Comparison of ENCODE assay signal across 23 mouse cellular contexts in the genomic region with DNA sequence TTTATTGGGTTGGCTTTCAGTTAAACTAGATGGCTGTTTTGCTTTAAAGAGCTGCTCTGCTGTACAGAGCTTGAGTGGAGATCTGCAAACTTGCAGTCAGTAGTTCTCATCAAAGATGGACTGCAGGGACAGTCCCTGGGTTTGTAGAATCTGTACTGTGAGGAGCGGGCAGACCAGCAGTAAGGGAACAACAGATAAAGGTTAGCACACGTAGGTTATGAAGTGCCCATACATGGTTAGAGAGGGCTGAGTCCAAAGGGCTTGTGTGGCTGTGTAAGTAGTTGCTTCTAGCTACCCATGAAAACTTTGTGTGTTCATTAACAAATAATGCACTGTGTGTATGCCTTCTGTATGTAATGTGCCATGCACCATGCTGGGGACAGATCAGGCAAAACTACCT. TPM values are rescaled to one million over a fixed set of nuclear protein-coding genes. Genes with fewer than 3 reads are reported as not detected.
DNase-seq lines count a peak whose midpoint lies in the region; ATAC-seq and TF ChIP-seq lines count a peak whose summit lies in the region.
"Had no signal": no experiment of that assay in that cellular context is flagged by ENCODE, and none has a peak within 500 bp of the region (broad histone marks: within the 10 kb centered on the region; RNA-seq: fewer than 3 reads in every experiment).

No protein-coding gene starts in this region.

- DNase-seq in lung, embryonic 14.5 days = no peak
- DNase-seq in lung, postnatal 25 days (ENCODE audit: low spot score) = no peak
- DNase-seq in cerebellum, adult 18-20 months = no peak
- no peak for DNase-seq in spleen, postnatal 10 days (ENCODE audit: low spot score in 2 of 2)
- DNase-seq: adrenal gland, adult 2 months; cerebellum, adult 9-10 months; cerebellum, postnatal 36 days; gastrocnemius, postnatal 25 days; heart, postnatal 4 days; kidney, adult 2 months; kidney, postnatal 36 days; thymus, adult 18-20 months; thymus, postnatal 25 days had no signal

- H3K4me3 ChIP-seq in intestine, embryonic 16.5 days (ENCODE audit: low read length) = no peak overlapping the region
- H3K4me3 ChIP-seq in intestine, embryonic 15.5 days (replicated peaks) = no peak overlapping the region
- no peak overlapping the region for H3K4me3 ChIP-seq in lung, embryonic 14.5 days (ENCODE audit: low read depth, low read length)
- H3K4me3 ChIP-seq: hindbrain, embryonic 13.5 days; limb, embryonic 15.5 days; midbrain, embryonic 13.5 days; neural tube, embryonic 13.5 days had no signal

- peaks cover 15% of the 10 kb centered on the region for H3K4me1 ChIP-seq in intestine, embryonic 16.5 days (ENCODE audit: control insufficient read depth, insufficient read depth, low read length)
- H3K4me1 ChIP-seq in intestine, embryonic 15.5 days (replicated peaks) = peaks cover 13% of the 10 kb centered on the region
- peaks cover 24% of the 10 kb centered on the region for H3K4me1 ChIP-seq in lung, embryonic 14.5 days (ENCODE audit: insufficient read depth)

- no peak overlapping the region for H3K9ac ChIP-seq in intestine, embryonic 16.5 days (ENCODE audit: low read depth, low read length)
- H3K9ac ChIP-seq in intestine, embryonic 15.5 days = no peak overlapping the region
- H3K9ac ChIP-seq in lung, embryonic 14.5 days = no peak overlapping the region
- H3K9ac ChIP-seq: hindbrain, embryonic 13.5 days; limb, embryonic 15.5 days; midbrain, embryonic 13.5 days; neural tube, embryonic 13.5 days had no signal

- no peaks in the 10 kb centered on the region for H3K36me3 ChIP-seq in intestine, embryonic 16.5 days (ENCODE audit: control insufficient read depth, insufficient read depth, low read length)
- H3K36me3 ChIP-seq in intestine, embryonic 15.5 days = no peaks in the 10 kb centered on the region
- H3K36me3 ChIP-seq in lung, embryonic 14.5 days (ENCODE audit: insufficient read depth) = 0 out of 2 replicates have a peak, but pooled peaks cover 2% of the 10 kb centered on the region
- H3K36me3 ChIP-seq: hindbrain, embryonic 13.5 days; limb, embryonic 15.5 days; midbrain, embryonic 13.5 days; neural tube, embryonic 13.5 days had no signal

- no peak overlapping the region for H3K4me2 ChIP-seq in intestine, embryonic 16.5 days (ENCODE audit: low read depth, low read length)
- H3K4me2 ChIP-seq in intestine, embryonic 15.5 days (replicated peaks) = no peak overlapping the region
- no peak overlapping the region for H3K4me2 ChIP-seq in lung, embryonic 14.5 days
- H3K4me2 ChIP-seq: heart, embryonic 11.5 days; hindbrain, embryonic 13.5 days; limb, embryonic 15.5 days; midbrain, embryonic 13.5 days; neural tube, embryonic 13.5 days had no signal

- no peak for TF ChIP-seq CTCF in lung, embryonic 14.5 days (IDR thresholded peaks at IDR 0.05; ENCODE audit: low read depth)

- WGBS in intestine, embryonic 16.5 days = 64% methylated on average over 2 of the region's 2 CpGs
- 76% methylated on average over 2 of the region's 2 CpGs for WGBS in intestine, embryonic 15.5 days
- WGBS in lung, embryonic 14.5 days = 73% methylated on average over 2 of the region's 2 CpGs

- H3K27ac ChIP-seq in intestine, embryonic 16.5 days (ENCODE audit: low read length) = peak overlapping the region; percentile 47; the same call in 1 of the 2 replicates
- H3K27ac ChIP-seq in intestine, embryonic 15.5 days = no peak overlapping the region
- H3K27ac ChIP-seq in lung, embryonic 14.5 days (ENCODE audit: low read depth) = 0 out of 2 replicates have a peak overlapping the region, but pooled peaks have one; percentile 65
- H3K27ac ChIP-seq: hindbrain, embryonic 13.5 days; limb, embryonic 15.5 days; macrophage; midbrain, embryonic 13.5 days; neural tube, embryonic 13.5 days had no signal

- ATAC-seq in intestine, embryonic 16.5 days = peak; percentile 19; the same call in 1 of the 2 replicates
- ATAC-seq in intestine, embryonic 15.5 days = no peak
- ATAC-seq in lung, embryonic 14.5 days (ENCODE audit: insufficient read depth) = no peak
- ATAC-seq in activated CD4-positive, CD25-positive, alpha-beta regulatory T cell, adult 4 months = peak; percentile 43
- ATAC-seq: forebrain, embryonic 14.5 days; midbrain, embryonic 13.5 days had no signal

- H3K9me3 ChIP-seq in intestine, embryonic 16.5 days (ENCODE audit: control insufficient read depth, low read length) = no peaks in the 10 kb centered on the region
- no peaks in the 10 kb centered on the region for H3K9me3 ChIP-seq in intestine, embryonic 15.5 days
- no peaks in the 10 kb centered on the region for H3K9me3 ChIP-seq in lung, embryonic 14.5 days (ENCODE audit: low read depth, low read length)
- H3K9me3 ChIP-seq: hindbrain, embryonic 13.5 days; limb, embryonic 15.5 days; midbrain, embryonic 13.5 days; neural tube, embryonic 13.5 days had no signal

- H3K27me3 ChIP-seq in intestine, embryonic 16.5 days (replicated peaks; ENCODE audit: control insufficient read depth, insufficient read depth, low read length) = no peaks in the 10 kb centered on the region
- H3K27me3 ChIP-seq in intestine, embryonic 15.5 days (replicated peaks) = no peaks in the 10 kb centered on the region
- no peaks in the 10 kb centered on the region for H3K27me3 ChIP-seq in lung, embryonic 14.5 days (ENCODE audit: insufficient read depth, low read length)
- H3K27me3 ChIP-seq: hindbrain, embryonic 13.5 days; limb, embryonic 15.5 days; midbrain, embryonic 13.5 days; neural tube, embryonic 13.5 days had no signal

RNA-seq across cellular contexts. Expression of gene Sh3bgrl2, which starts 24.2 kb away (rescaled TPM):
- 16.5 and 17.9 TPM in 2 replicates for polyA plus RNA-seq in intestine, embryonic 16.5 days (2015; fragmentation: Nextera tagmentation; extraction: Ambion mirVana)
- 18.0 and 20.8 TPM in 2 replicates for polyA plus RNA-seq in intestine, embryonic 15.5 days (2015; fragmentation: Nextera tagmentation; extraction: Ambion mirVana)
- polyA plus RNA-seq in lung, embryonic 14.5 days (2014; fragmentation: Nextera tagmentation; extraction: Ambion mirVana) = 56.7 and 59.4 TPM in 2 replicates
- 10 to 100 TPM in 1 of 2 experiments, 1 to 10 TPM in 1; 7.2 to 11.8 TPM for polyA plus RNA-seq in activated CD4-positive, CD25-positive, alpha-beta regulatory T cell, adult 4 months (2017; shearing (Covaris generic))

Comparison
In these comparisons a context has a peak if more than half of its experiments do, and no peak if none do; other contexts are left out.
1. ATAC-seq: peak in intestine, embryonic 16.5 days (single experiment) and activated CD4-positive, CD25-positive, alpha-beta regulatory T cell, adult 4 months (single experiment); none in intestine, embryonic 15.5 days (single experiment) and lung, embryonic 14.5 days (single experiment).